Comparison of ENCODE assay signal across 9 mouse cellular contexts in genomic region chr12:78983296-78984034, GRCm38 (mm10). TPM values are rescaled to one million over a fixed set of nuclear protein-coding genes. Genes with fewer than 3 reads are reported as not detected.
A peak's percentile ranks its signal among the peaks of the same experiment; 100 is the strongest.
DNase-seq lines count a peak whose midpoint lies in the region; ATAC-seq and TF ChIP-seq lines count a peak whose summit lies in the region.
"Had no signal": no experiment of that assay in that cellular context is flagged by ENCODE, and none has a peak within 500 bp of the region (broad histone marks: within the 10 kb centered on the region; RNA-seq: fewer than 3 reads in every experiment).

No protein-coding gene starts in this region.

- 0 out of 2 replicates have a peak, but pooled peaks have one; percentile 14 for ATAC-seq in hindbrain, embryonic 13.5 days (ENCODE audit: low FRiP score)
- no peak for ATAC-seq in hindbrain, embryonic 11.5 days (ENCODE audit: low FRiP score)
- ATAC-seq in liver, embryonic 11.5 days (replicated peaks; ENCODE audit: low FRiP score), result peak; percentile 40; the same call in 1 of the 2 replicates
- ATAC-seq in lung, embryonic 15.5 days (ENCODE audit: borderline replicate concordance, extremely low read depth, low FRiP score, low TSS enrichment), result peak; percentile 80

- H3K4me3 ChIP-seq in hindbrain, embryonic 13.5 days, result no peak overlapping the region
- H3K4me3 ChIP-seq in hindbrain, embryonic 11.5 days (ENCODE audit: low read depth, low read length), result no peak overlapping the region
- no peak overlapping the region for H3K4me3 ChIP-seq in liver, embryonic 11.5 days (ENCODE audit: low read depth, low read length)
- no peak overlapping the region for H3K4me3 ChIP-seq in lung, embryonic 15.5 days
- H3K4me3 ChIP-seq in myocyte, result no peak overlapping the region
- H3K4me3 ChIP-seq: erythroblast, embryonic 14.5 days; limb, embryonic 15.5 days had no signal

- no peak overlapping the region for H3K4me2 ChIP-seq in hindbrain, embryonic 13.5 days
- no peak overlapping the region for H3K4me2 ChIP-seq in hindbrain, embryonic 11.5 days (replicated peaks; ENCODE audit: low read depth, low read length)
- peak overlapping the region; percentile 26 for H3K4me2 ChIP-seq in liver, embryonic 11.5 days
- H3K4me2 ChIP-seq in lung, embryonic 15.5 days, result no peak overlapping the region
- H3K4me2 ChIP-seq in myocyte (ENCODE audit: low read depth), result no peak overlapping the region
- H3K4me2 ChIP-seq: limb, embryonic 15.5 days had no signal

- H3K9ac ChIP-seq in hindbrain, embryonic 13.5 days, result no peak overlapping the region
- no peak overlapping the region for H3K9ac ChIP-seq in hindbrain, embryonic 11.5 days (ENCODE audit: low read depth, low read length)
- no peak overlapping the region for H3K9ac ChIP-seq in liver, embryonic 11.5 days (ENCODE audit: low read depth, low read length)
- no peak overlapping the region for H3K9ac ChIP-seq in lung, embryonic 15.5 days
- H3K9ac ChIP-seq: limb, embryonic 15.5 days had no signal

- H3K36me3 ChIP-seq in hindbrain, embryonic 13.5 days, result peaks cover 10% of the 10 kb centered on the region
- H3K36me3 ChIP-seq in hindbrain, embryonic 11.5 days (ENCODE audit: control insufficient read depth, insufficient read depth, low read length), result no peaks in the 10 kb centered on the region
- H3K36me3 ChIP-seq in liver, embryonic 11.5 days (ENCODE audit: control insufficient read depth, insufficient read depth, low read length), result no peaks in the 10 kb centered on the region
- no peaks in the 10 kb centered on the region for H3K36me3 ChIP-seq in lung, embryonic 15.5 days
- H3K36me3 ChIP-seq in myocyte (ENCODE audit: control insufficient read depth, insufficient read depth), result no peaks in the 10 kb centered on the region
- H3K36me3 ChIP-seq: limb, embryonic 15.5 days had no signal

- 0 out of 2 replicates have a peak, but pooled peaks cover 10% of the 10 kb centered on the region for H3K9me3 ChIP-seq in hindbrain, embryonic 13.5 days
- no peaks in the 10 kb centered on the region for H3K9me3 ChIP-seq in hindbrain, embryonic 11.5 days (ENCODE audit: control insufficient read depth, low read length)
- no peaks in the 10 kb centered on the region for H3K9me3 ChIP-seq in liver, embryonic 11.5 days (ENCODE audit: control insufficient read depth, low read length)
- H3K9me3 ChIP-seq in lung, embryonic 15.5 days, result no peaks in the 10 kb centered on the region
- H3K9me3 ChIP-seq: limb, embryonic 15.5 days had no signal

- H3K79me2 ChIP-seq in myocyte (ENCODE audit: control insufficient read depth, insufficient read depth), result no peaks in the 10 kb centered on the region

- H3ac ChIP-seq in myocyte (ENCODE audit: control insufficient read depth, insufficient read length), result no peak overlapping the region

- WGBS in hindbrain, embryonic 13.5 days, result 80% methylated on average over 9 of the region's 9 CpGs
- WGBS in hindbrain, embryonic 11.5 days, result 83% methylated on average over 9 of the region's 9 CpGs
- WGBS in liver, embryonic 11.5 days, result 45% methylated on average over 9 of the region's 9 CpGs
- WGBS in lung, embryonic 15.5 days, result 40% methylated on average over 9 of the region's 9 CpGs

- DNase-seq in hindbrain, embryonic 11.5 days (ENCODE audit: low spot score), result no peak
- no peak for DNase-seq in liver, embryonic 11.5 days (ENCODE audit: low spot score)
- DNase-seq in thymus, postnatal 4 days, result no peak
- no peak for DNase-seq in urinary bladder, postnatal 14 days (ENCODE audit: low spot score)

- H3K4me1 ChIP-seq in hindbrain, embryonic 13.5 days (replicated peaks), result peaks cover 25% of the 10 kb centered on the region
- no peaks in the 10 kb centered on the region for H3K4me1 ChIP-seq in hindbrain, embryonic 11.5 days (replicated peaks; ENCODE audit: control insufficient read depth, insufficient read depth, low read length)
- H3K4me1 ChIP-seq in liver, embryonic 11.5 days (replicated peaks; ENCODE audit: control insufficient read depth, insufficient read depth, low read length), result peaks cover 10% of the 10 kb centered on the region
- H3K4me1 ChIP-seq in lung, embryonic 15.5 days, result peaks cover 10% of the 10 kb centered on the region; the same call in 1 of the 2 replicates
- H3K4me1 ChIP-seq: limb, embryonic 15.5 days had no signal

- no peak for TF ChIP-seq POLR2A in myocyte (IDR thresholded peaks at IDR 0.05; ENCODE audit: insufficient read length, low read depth)

- H3K27me3 ChIP-seq in hindbrain, embryonic 13.5 days, result no peaks in the 10 kb centered on the region
- no peaks in the 10 kb centered on the region for H3K27me3 ChIP-seq in hindbrain, embryonic 11.5 days (ENCODE audit: control insufficient read depth, insufficient read depth, low read length)
- no peaks in the 10 kb centered on the region for H3K27me3 ChIP-seq in liver, embryonic 11.5 days (replicated peaks; ENCODE audit: control insufficient read depth, insufficient read depth, low read length)
- no peaks in the 10 kb centered on the region for H3K27me3 ChIP-seq in lung, embryonic 15.5 days
- no peaks in the 10 kb centered on the region for H3K27me3 ChIP-seq in myocyte (ENCODE audit: control insufficient read depth, insufficient read depth, insufficient read length)
- H3K27me3 ChIP-seq: limb, embryonic 15.5 days had no signal

- H3K27ac ChIP-seq in hindbrain, embryonic 13.5 days, result peak overlapping the region; percentile 40; the same call in 1 of the 2 replicates
- no peak overlapping the region for H3K27ac ChIP-seq in hindbrain, embryonic 11.5 days (ENCODE audit: low read depth, low read length)
- H3K27ac ChIP-seq in liver, embryonic 11.5 days (ENCODE audit: low read depth, low read length), result no peak overlapping the region
- peak overlapping the region; percentile 52 for H3K27ac ChIP-seq in lung, embryonic 15.5 days
- H3K27ac ChIP-seq: limb, embryonic 15.5 days had no signal

TF ChIP-seq in myocyte, 11 proteins besides CTCF, POLR2A, EP300 and RAD21:
- TF ChIP-seq MYOD1 (IDR thresholded peaks at IDR 0.05; ENCODE audit: control insufficient read depth in 1 of 3, insufficient read length in 2 of 3, low read depth in 2 of 3) (peak in 2 of 3 experiments; percentile 36 to 67), CEBPB (IDR thresholded peaks at IDR 0.05; ENCODE audit: insufficient read depth, poor library complexity, severe bottlenecking) (no peak), TCF12 (IDR thresholded peaks at IDR 0.05; ENCODE audit: insufficient read depth, poor library complexity, severe bottlenecking) (no peak), MYOG (IDR thresholded peaks at IDR 0.05; ENCODE audit: control insufficient read depth in 1 of 3, insufficient read depth in 1 of 3, insufficient read length in 2 of 3, low read depth in 2 of 3) (peak in 2 of 3 experiments; percentile 50 to 65), MAX (IDR thresholded peaks at IDR 0.05; ENCODE audit: low read depth) (no peak), USF1 (IDR thresholded peaks at IDR 0.05; ENCODE audit: low read depth) (no peak), TCF3 (IDR thresholded peaks at IDR 0.05; ENCODE audit: insufficient read length, low read depth) (no peak)

RNA-seq across cellular contexts. Expression of gene Tmem229b, which starts 24.0 kb away (rescaled TPM):
- 44.1 and 49.8 TPM in 2 replicates for polyA plus RNA-seq in hindbrain, embryonic 13.5 days (2015; fragmentation: Nextera tagmentation; extraction: Ambion mirVana)
- polyA plus RNA-seq in hindbrain, embryonic 11.5 days (2014; fragmentation: Nextera tagmentation; extraction: Ambion mirVana), result 7.5 and 8.8 TPM in 2 replicates
- 5.4 and 5.5 TPM in 2 replicates for polyA plus RNA-seq in liver, embryonic 11.5 days (2014; fragmentation: Nextera tagmentation; extraction: Ambion mirVana)
- 5.4 and 7.3 TPM in 2 replicates for polyA plus RNA-seq in lung, embryonic 15.5 days (2015; fragmentation: Nextera tagmentation; extraction: Ambion mirVana)
- 2.9 TPM for polyA plus RNA-seq in myocyte (2012; fragmentation: generic; extraction: Trizol)

RNA-seq across cellular contexts. Expression of gene Plekhh1, which starts 45.5 kb away (rescaled TPM):
- 2.1 and 2.5 TPM in 2 replicates for polyA plus RNA-seq in hindbrain, embryonic 13.5 days (2015; fragmentation: Nextera tagmentation; extraction: Ambion mirVana)
- 4.3 and 4.7 TPM in 2 replicates for polyA plus RNA-seq in hindbrain, embryonic 11.5 days (2014; fragmentation: Nextera tagmentation; extraction: Ambion mirVana)
- polyA plus RNA-seq in liver, embryonic 11.5 days (2014; fragmentation: Nextera tagmentation; extraction: Ambion mirVana), result 0.96 and 1.0 TPM in 2 replicates
- 3.3 and 3.4 TPM in 2 replicates for polyA plus RNA-seq in lung, embryonic 15.5 days (2015; fragmentation: Nextera tagmentation; extraction: Ambion mirVana)
- polyA plus RNA-seq in myocyte (2012; fragmentation: generic; extraction: Trizol), result 3.5 TPM
- polyA plus RNA-seq: erythroblast, embryonic 14.5 days had no signal

Comparison
In these comparisons a context has a peak if more than half of its experiments do, and no peak if none do; other contexts are left out.
1. H3K27ac ChIP-seq: peak in hindbrain, embryonic 13.5 days (single experiment) and lung, embryonic 15.5 days (single experiment); none in hindbrain, embryonic 11.5 days (single experiment) and liver, embryonic 11.5 days (single experiment).